20 mouse cellular contexts compared by ENCODE assay signal in genomic region chr9:60478806-60479205, GRCm38 (mm10). TPM values are rescaled to one million over a fixed set of nuclear protein-coding genes. Genes with fewer than 3 reads are reported as not detected.
DNase-seq lines count a peak whose midpoint lies in the region; ATAC-seq and TF ChIP-seq lines count a peak whose summit lies in the region.
"Had no signal": no experiment of that assay in that cellular context is flagged by ENCODE, and none has a peak within 500 bp of the region (broad histone marks: within the 10 kb centered on the region; RNA-seq: fewer than 3 reads in every experiment).

No protein-coding gene starts in this region.

- H3K36me3 ChIP-seq in heart, embryonic 13.5 days, result no peaks in the 10 kb centered on the region
- no peaks in the 10 kb centered on the region for H3K36me3 ChIP-seq in liver, adult 2 months (ENCODE audit: control insufficient read depth, insufficient read depth, low read length)
- H3K36me3 ChIP-seq in liver, embryonic 11.5 days (ENCODE audit: control insufficient read depth, insufficient read depth, low read length), result no peaks in the 10 kb centered on the region
- H3K36me3 ChIP-seq in embryonic facial prominence, embryonic 15.5 days, result no peaks in the 10 kb centered on the region
- peaks cover 2% of the 10 kb centered on the region; the same call in 1 of the 2 replicates for H3K36me3 ChIP-seq in intestine, embryonic 16.5 days (ENCODE audit: control insufficient read depth, insufficient read depth, low read length)
- H3K36me3 ChIP-seq: forebrain, embryonic 15.5 days; hindbrain, embryonic 10.5 days; limb, embryonic 15.5 days; midbrain, embryonic 13.5 days; neural tube, embryonic 12.5 days had no signal

- no peak for ATAC-seq in heart, embryonic 13.5 days (ENCODE audit: extremely low read depth, insufficient number of reproducible peaks, low FRiP score, low TSS enrichment)
- ATAC-seq in liver, embryonic 11.5 days (replicated peaks; ENCODE audit: low FRiP score), result no peak
- peak; percentile 63 for ATAC-seq in embryonic facial prominence, embryonic 15.5 days (ENCODE audit: insufficient number of reproducible peaks, low FRiP score, low TSS enrichment, low read depth)
- peak; percentile 70 for ATAC-seq in intestine, embryonic 16.5 days
- ATAC-seq: forebrain, embryonic 15.5 days; midbrain, embryonic 13.5 days had no signal

- peaks cover 22% of the 10 kb centered on the region for H3K4me1 ChIP-seq in heart, embryonic 13.5 days
- peaks cover 3% of the 10 kb centered on the region; the same call in 1 of the 2 replicates for H3K4me1 ChIP-seq in liver, adult 2 months (ENCODE audit: control insufficient read depth, insufficient read depth, low read length)
- H3K4me1 ChIP-seq in liver, embryonic 11.5 days (replicated peaks; ENCODE audit: control insufficient read depth, insufficient read depth, low read length), result no peaks in the 10 kb centered on the region; the same call in 1 of the 2 replicates
- peaks cover 18% of the 10 kb centered on the region for H3K4me1 ChIP-seq in embryonic facial prominence, embryonic 15.5 days
- H3K4me1 ChIP-seq in intestine, embryonic 16.5 days (ENCODE audit: control insufficient read depth, insufficient read depth, low read length), result peaks cover 22% of the 10 kb centered on the region
- H3K4me1 ChIP-seq: hindbrain, embryonic 10.5 days; midbrain, embryonic 13.5 days; neural tube, embryonic 12.5 days had no signal

- H3K4me2 ChIP-seq in heart, embryonic 13.5 days, result no peak overlapping the region
- no peak overlapping the region for H3K4me2 ChIP-seq in liver, embryonic 11.5 days
- no peak overlapping the region for H3K4me2 ChIP-seq in embryonic facial prominence, embryonic 15.5 days (replicated peaks)
- no peak overlapping the region for H3K4me2 ChIP-seq in intestine, embryonic 16.5 days (ENCODE audit: low read depth, low read length)
- H3K4me2 ChIP-seq: forebrain, embryonic 15.5 days; limb, embryonic 15.5 days; midbrain, embryonic 13.5 days; neural tube, embryonic 12.5 days had no signal

- H3K27ac ChIP-seq in heart, embryonic 13.5 days (replicated peaks), result peak overlapping the region; percentile 42
- no peak overlapping the region for H3K27ac ChIP-seq in liver, adult 2 months (replicated peaks; ENCODE audit: insufficient read depth, low read depth, low read length)
- no peak overlapping the region for H3K27ac ChIP-seq in liver, embryonic 11.5 days (ENCODE audit: low read depth, low read length)
- no peak overlapping the region for H3K27ac ChIP-seq in embryonic facial prominence, embryonic 15.5 days (replicated peaks)
- peak overlapping the region; percentile 12 for H3K27ac ChIP-seq in intestine, embryonic 16.5 days (ENCODE audit: low read length)
- H3K27ac ChIP-seq: forebrain, embryonic 15.5 days; hindbrain, embryonic 10.5 days; layer of hippocampus, adult 2 months; limb, embryonic 15.5 days; midbrain, embryonic 13.5 days; neural tube, embryonic 12.5 days had no signal

- no peak overlapping the region for H3K9ac ChIP-seq in heart, embryonic 13.5 days
- H3K9ac ChIP-seq in liver, adult 2 months (ENCODE audit: low read depth, low read length), result no peak overlapping the region
- H3K9ac ChIP-seq in liver, embryonic 11.5 days (ENCODE audit: low read depth, low read length), result no peak overlapping the region
- no peak overlapping the region for H3K9ac ChIP-seq in embryonic facial prominence, embryonic 15.5 days
- H3K9ac ChIP-seq in intestine, embryonic 16.5 days (ENCODE audit: low read depth, low read length), result no peak overlapping the region
- H3K9ac ChIP-seq: forebrain, embryonic 15.5 days; limb, embryonic 15.5 days; liver, postnatal 0 days; midbrain, embryonic 13.5 days; neural tube, embryonic 12.5 days had no signal

- no peak for TF ChIP-seq POLR2A in liver, adult 2 months (IDR thresholded peaks at IDR 0.05; ENCODE audit: extremely low read depth, insufficient read depth, low read length)

- H3K27me3 ChIP-seq in heart, embryonic 13.5 days (replicated peaks), result no peaks in the 10 kb centered on the region
- H3K27me3 ChIP-seq in liver, adult 2 months (ENCODE audit: control insufficient read depth, insufficient read depth, low read length), result peaks cover 2% of the 10 kb centered on the region; the same call in 1 of the 2 replicates
- no peaks in the 10 kb centered on the region for H3K27me3 ChIP-seq in liver, embryonic 11.5 days (replicated peaks; ENCODE audit: control insufficient read depth, insufficient read depth, low read length)
- no peaks in the 10 kb centered on the region for H3K27me3 ChIP-seq in embryonic facial prominence, embryonic 15.5 days
- no peaks in the 10 kb centered on the region for H3K27me3 ChIP-seq in intestine, embryonic 16.5 days (replicated peaks; ENCODE audit: control insufficient read depth, insufficient read depth, low read length)
- H3K27me3 ChIP-seq: forebrain, embryonic 15.5 days; limb, embryonic 15.5 days; midbrain, embryonic 13.5 days; neural tube, embryonic 12.5 days had no signal

- DNase-seq in heart, adult 18-20 months, result no peak
- DNase-seq in liver, adult 2 months (ENCODE audit: extremely low read depth, low read depth, low spot score), result peak; percentile 20
- no peak for DNase-seq in liver, embryonic 11.5 days (ENCODE audit: low spot score)
- no peak for DNase-seq in adrenal gland, adult 8-10 months
- DNase-seq: cerebellum, adult 2 months; gastrocnemius, postnatal 25 days; kidney, postnatal 10 days; layer of hippocampus, postnatal 36 days; liver, postnatal 0 days; right cerebral cortex, adult 18-20 months had no signal

- H3K9me3 ChIP-seq in heart, embryonic 13.5 days, result no peaks in the 10 kb centered on the region
- no peaks in the 10 kb centered on the region for H3K9me3 ChIP-seq in liver, embryonic 11.5 days (ENCODE audit: control insufficient read depth, low read length)
- H3K9me3 ChIP-seq in embryonic facial prominence, embryonic 15.5 days (replicated peaks), result no peaks in the 10 kb centered on the region
- H3K9me3 ChIP-seq in intestine, embryonic 16.5 days (ENCODE audit: control insufficient read depth, low read length), result no peaks in the 10 kb centered on the region
- H3K9me3 ChIP-seq: forebrain, embryonic 15.5 days; hindbrain, embryonic 10.5 days; limb, embryonic 15.5 days; midbrain, embryonic 13.5 days; neural tube, embryonic 12.5 days had no signal

- no peak for TF ChIP-seq CTCF in liver, adult 2 months (IDR thresholded peaks at IDR 0.05; ENCODE audit: low read depth, low read length)

- 65% methylated on average over 6 of the region's 6 CpGs for WGBS in heart, embryonic 13.5 days
- 73% methylated on average over 6 of the region's 6 CpGs for WGBS in liver, adult 2 months
- 67% methylated on average over 6 of the region's 6 CpGs for WGBS in liver, embryonic 11.5 days
- 32% methylated on average over 6 of the region's 6 CpGs for WGBS in embryonic facial prominence, embryonic 15.5 days
- 44% methylated on average over 6 of the region's 6 CpGs for WGBS in intestine, embryonic 16.5 days

- H3K79me2 ChIP-seq in liver, adult 2 months (ENCODE audit: control insufficient read depth, insufficient read depth, low read length), result no peaks in the 10 kb centered on the region

- no peak overlapping the region for H3K4me3 ChIP-seq in heart, embryonic 13.5 days
- no peak overlapping the region for H3K4me3 ChIP-seq in liver, adult 2 months (ENCODE audit: insufficient read depth, low read depth, low read length)
- no peak overlapping the region for H3K4me3 ChIP-seq in liver, embryonic 11.5 days (ENCODE audit: low read depth, low read length)
- H3K4me3 ChIP-seq in embryonic facial prominence, embryonic 15.5 days (replicated peaks), result no peak overlapping the region
- no peak overlapping the region for H3K4me3 ChIP-seq in intestine, embryonic 16.5 days (ENCODE audit: low read length)
- H3K4me3 ChIP-seq: erythroblast, embryonic 14.5 days; forebrain, embryonic 15.5 days; hindbrain, embryonic 10.5 days; layer of hippocampus, adult 2 months; limb, embryonic 15.5 days; midbrain, embryonic 13.5 days; neural tube, embryonic 12.5 days had no signal

RNA-seq across cellular contexts. Expression of gene Thsd4, which starts 43.0 kb away (rescaled TPM):
- polyA plus RNA-seq in heart, embryonic 13.5 days (2015; fragmentation: Nextera tagmentation; extraction: Ambion mirVana), result 8.3 and 10.0 TPM in 2 replicates
- total RNA-seq in heart, adult 18-20 months (2021), result 1 to 10 TPM; 4.4 to 4.7 TPM
- 0.92 and 1.1 TPM in 2 replicates for total RNA-seq in liver, adult 2 months (2014; rRNA removed)
- polyA plus RNA-seq in liver, adult 2 months (2012; rRNA removed), result 0.70 and 0.93 TPM in 2 replicates
- 5.9 and 6.8 TPM in 2 replicates for polyA plus RNA-seq in liver, embryonic 11.5 days (2014; fragmentation: Nextera tagmentation; extraction: Ambion mirVana)
- 26.0 and 30.6 TPM in 2 replicates for polyA plus RNA-seq in embryonic facial prominence, embryonic 15.5 days (2015; fragmentation: Nextera tagmentation; extraction: Ambion mirVana)
- polyA plus RNA-seq in intestine, embryonic 16.5 days (2015; fragmentation: Nextera tagmentation; extraction: Ambion mirVana), result 17.5 and 20.2 TPM in 2 replicates
- total RNA-seq in adrenal gland, adult 8-10 months (2022), result 1 to 10 TPM; 4.2 to 8.1 (median 6.3) TPM

Comparison
In these comparisons a context has a peak if more than half of its experiments do, and no peak if none do; other contexts are left out.
1. ATAC-seq: peak in embryonic facial prominence, embryonic 15.5 days (single experiment) and intestine, embryonic 16.5 days (single experiment); none in heart, embryonic 13.5 days (single experiment) and liver, embryonic 11.5 days (single experiment).
2. H3K27ac ChIP-seq: peak in heart, embryonic 13.5 days (single experiment) and intestine, embryonic 16.5 days (single experiment); none in liver, adult 2 months (single experiment), liver, embryonic 11.5 days (single experiment) and embryonic facial prominence, embryonic 15.5 days (single experiment).